Mouse (Mus musculus): Measurements from ENCODE around the gene D230025D16Rik. TPM values are rescaled to one million over a fixed set of nuclear protein-coding genes. Genes with fewer than 3 reads are reported as not detected.

Gene D230025D16Rik
- polyA plus RNA-seq, 1 experiment from 2014 or later = 30.3 TPM

- Histone ChIP-seq H3K36me3 (peaks cover 7% of the 10 kb centered on the region), H3K4me1 (peaks cover 39% of the 10 kb centered on the region), H3K9me3 (replicated peaks) (no peaks in the 10 kb centered on the region), H3K9ac (replicated peaks) (0 out of 2 replicates have a peak overlapping the region, but pooled peaks have one; percentile 47), H3K27ac (replicated peaks) (no peak overlapping the region), H3K4me3 (replicated peaks) (peak overlapping the region; percentile 48; the same call in 1 of the 2 replicates), H3K4me2 (peak overlapping the region; percentile 89), H3K27me3 (replicated peaks) (peaks cover 96% of the 10 kb centered on the region)
- no peak for ATAC-seq (ENCODE audit: low FRiP score)
- 7% methylated on average over 11 of the region's 11 CpGs for WGBS
These were observed 50.4 kb downstream of the D230025D16Rik start for GRCm38 (mm10) chr8:105275387-105275786.

- Histone ChIP-seq H3K9me3 (replicated peaks) (no peaks in the 10 kb centered on the region), H3K4me2 (peak within 1 kb of the TSS; percentile 89), H3K27ac (replicated peaks) (peak within 1 kb of the TSS; percentile 37; the same call in 1 of the 2 replicates), H3K4me3 (replicated peaks) (peak within 1 kb of the TSS; percentile 48), H3K4me1 (peaks cover 35% of the 10 kb centered on the region), H3K27me3 (replicated peaks) (peaks cover 95% of the 10 kb centered on the region), H3K9ac (replicated peaks) (peak within 1 kb of the TSS; percentile 47), H3K36me3 (peaks cover 11% of the 10 kb centered on the region)
- no peak; the same call in 1 of the 2 replicates for ATAC-seq (ENCODE audit: low FRiP score)
- WGBS = 6% methylated on average over 10 of the region's 10 CpGs
These were observed 50.9 kb downstream of the D230025D16Rik start, which contains the start of gene Nol3 for GRCm38 (mm10) chr8:105275840-105276239. Nol3 (plus strand) TSS chr8:105276140.

GRCm38 (mm10) chr8:105276292-105277120, 51.6 kb downstream of the D230025D16Rik start:
- Histone ChIP-seq H3K4me2 (peak overlapping the region; percentile 89), H3K27me3 (replicated peaks) (peaks cover 89% of the 10 kb centered on the region), H3K9me3 (replicated peaks) (no peaks in the 10 kb centered on the region), H3K36me3 (peaks cover 13% of the 10 kb centered on the region), H3K4me1 (peaks cover 32% of the 10 kb centered on the region), H3K4me3 (replicated peaks) (peak overlapping the region; percentile 48), H3K9ac (replicated peaks) (peak overlapping the region; percentile 47), H3K27ac (replicated peaks) (peak overlapping the region; percentile 37; the same call in 1 of the 2 replicates)
- ATAC-seq (ENCODE audit: low FRiP score) = peak; percentile 61
- WGBS = 3% methylated on average over 30 of the region's 30 CpGs

GRCm38 (mm10) chr8:105278911-105279334, 54.0 kb downstream of the D230025D16Rik start:
- Histone ChIP-seq H3K9me3 (replicated peaks) (no peaks in the 10 kb centered on the region), H3K36me3 (peaks cover 37% of the 10 kb centered on the region), H3K4me3 (replicated peaks) (peak overlapping the region; percentile 25), H3K9ac (replicated peaks) (no peak overlapping the region), H3K4me2 (peak overlapping the region; percentile 56), H3K27ac (replicated peaks) (no peak overlapping the region), H3K4me1 (peaks cover 40% of the 10 kb centered on the region), H3K27me3 (replicated peaks) (peaks cover 66% of the 10 kb centered on the region)
- WGBS = 3% methylated on average over 28 of the region's 28 CpGs
- peak; percentile 54 for ATAC-seq (ENCODE audit: low FRiP score)

GRCm38 (mm10) chr8:105280567-105280966, 55.6 kb downstream of the D230025D16Rik start:
- Histone ChIP-seq H3K9me3 (replicated peaks) (no peaks in the 10 kb centered on the region), H3K36me3 (peaks cover 44% of the 10 kb centered on the region), H3K4me2 (no peak overlapping the region), H3K9ac (replicated peaks) (no peak overlapping the region), H3K4me3 (replicated peaks) (no peak overlapping the region), H3K27ac (replicated peaks) (no peak overlapping the region), H3K27me3 (replicated peaks) (peaks cover 50% of the 10 kb centered on the region), H3K4me1 (peaks cover 44% of the 10 kb centered on the region)
- no peak for ATAC-seq (ENCODE audit: low FRiP score)
- WGBS = 77% methylated on average over 3 of the region's 3 CpGs

- Histone ChIP-seq H3K4me2 (no peak overlapping the region), H3K27ac (replicated peaks) (no peak overlapping the region), H3K27me3 (replicated peaks) (peaks cover 38% of the 10 kb centered on the region), H3K9ac (replicated peaks) (no peak overlapping the region), H3K4me1 (peaks cover 44% of the 10 kb centered on the region), H3K4me3 (replicated peaks) (no peak overlapping the region), H3K36me3 (peaks cover 47% of the 10 kb centered on the region), H3K9me3 (replicated peaks) (no peaks in the 10 kb centered on the region)
- 90% methylated on average over 12 of the region's 12 CpGs for WGBS
- no peak for ATAC-seq (ENCODE audit: low FRiP score)
These were observed 56.9 kb downstream of the D230025D16Rik start for GRCm38 (mm10) chr8:105281821-105282220.

- Histone ChIP-seq H3K27me3 (replicated peaks) (peaks cover 34% of the 10 kb centered on the region), H3K4me2 (no peak overlapping the region), H3K36me3 (peaks cover 47% of the 10 kb centered on the region), H3K9ac (replicated peaks) (no peak overlapping the region), H3K9me3 (replicated peaks) (no peaks in the 10 kb centered on the region), H3K27ac (replicated peaks) (no peak overlapping the region), H3K4me1 (peaks cover 44% of the 10 kb centered on the region), H3K4me3 (replicated peaks) (no peak overlapping the region)
- ATAC-seq (ENCODE audit: low FRiP score) = no peak
- 91% methylated on average over 4 of the region's 4 CpGs for WGBS
These were observed 57.3 kb downstream of the D230025D16Rik start for GRCm38 (mm10) chr8:105282239-105282638.

GRCm38 (mm10) chr8:105283074-105283473, 58.1 kb downstream of the D230025D16Rik start:
- Histone ChIP-seq H3K4me3 (replicated peaks) (no peak overlapping the region), H3K9ac (replicated peaks) (no peak overlapping the region), H3K36me3 (peaks cover 47% of the 10 kb centered on the region), H3K27me3 (replicated peaks) (peaks cover 25% of the 10 kb centered on the region), H3K4me1 (peaks cover 52% of the 10 kb centered on the region), H3K27ac (replicated peaks) (no peak overlapping the region), H3K4me2 (no peak overlapping the region), H3K9me3 (replicated peaks) (no peaks in the 10 kb centered on the region)
- no peak for ATAC-seq (ENCODE audit: low FRiP score)
- 28% methylated on average over 23 of the region's 23 CpGs for WGBS

- Histone ChIP-seq H3K36me3 (peaks cover 39% of the 10 kb centered on the region), H3K27me3 (replicated peaks) (peaks cover 2% of the 10 kb centered on the region), H3K4me1 (peaks cover 59% of the 10 kb centered on the region), H3K4me2 (peak overlapping the region; percentile 77; the same call in 1 of the 2 replicates), H3K9ac (replicated peaks) (no peak overlapping the region), H3K27ac (replicated peaks) (no peak overlapping the region), H3K4me3 (replicated peaks) (no peak overlapping the region), H3K9me3 (replicated peaks) (no peaks in the 10 kb centered on the region)
- no peak for ATAC-seq (ENCODE audit: low FRiP score)
- WGBS = 34% methylated on average over 12 of the region's 12 CpGs
These were observed 60.6 kb downstream of the D230025D16Rik start for GRCm38 (mm10) chr8:105285514-105285913.

- no peaks in the 10 kb centered on the region for H3K9me3 ChIP-seq (replicated peaks)
- H3K36me3 ChIP-seq = peaks cover 30% of the 10 kb centered on the region
- no peaks in the 10 kb centered on the region; the same call in 1 of the 2 replicates for H3K27me3 ChIP-seq (replicated peaks)
- H3K4me1 ChIP-seq = peaks cover 64% of the 10 kb centered on the region
- peak overlapping the region; percentile 8; the same call in 1 of the 2 replicates for H3K4me3 ChIP-seq (replicated peaks)
- no peak overlapping the region for H3K9ac ChIP-seq (replicated peaks)
- peak overlapping the region; percentile 77 for H3K4me2 ChIP-seq
- 92% methylated on average over 4 of the region's 4 CpGs for WGBS
- ATAC-seq (ENCODE audit: low FRiP score) = no peak
- no peak overlapping the region for H3K27ac ChIP-seq (replicated peaks)
These were observed 62.0 kb downstream of the D230025D16Rik start for GRCm38 (mm10) chr8:105286907-105287306.

GRCm38 (mm10) chr8:105288231-105288630, 63.3 kb downstream of the D230025D16Rik start:
- H3K27me3 ChIP-seq (replicated peaks) = no peaks in the 10 kb centered on the region
- H3K4me1 ChIP-seq = peaks cover 62% of the 10 kb centered on the region
- H3K9ac ChIP-seq (replicated peaks) = peak overlapping the region; percentile 61
- no peak for ATAC-seq (ENCODE audit: low FRiP score)
- 78% methylated on average over 5 of the region's 5 CpGs for WGBS
- no peaks in the 10 kb centered on the region for H3K9me3 ChIP-seq (replicated peaks)
- peak overlapping the region; percentile 58 for H3K4me3 ChIP-seq (replicated peaks)
- H3K4me2 ChIP-seq = peak overlapping the region; percentile 77
- H3K27ac ChIP-seq (replicated peaks) = peak overlapping the region; percentile 94
- H3K36me3 ChIP-seq = peaks cover 16% of the 10 kb centered on the region

Measured in neural tube, embryonic 15.5 days (tissue).